Mouse (Mus musculus): ENCODE data around the gene Usp2.

GRCm38 (mm10) chr9:44052855-44053254 lies 14.0 kb upstream of the Usp2 start:
- TF ChIP-seq POLR2A (IDR thresholded peaks at IDR 0.05; ENCODE audit: borderline replicate concordance, low read depth, low read length) = no peak
- no peak for TF ChIP-seq CTCF (IDR thresholded peaks at IDR 0.05; ENCODE audit: low read depth, low read length)
